Mouse (Mus musculus): ENCODE measurements around the gene Smad6.

DNA sequence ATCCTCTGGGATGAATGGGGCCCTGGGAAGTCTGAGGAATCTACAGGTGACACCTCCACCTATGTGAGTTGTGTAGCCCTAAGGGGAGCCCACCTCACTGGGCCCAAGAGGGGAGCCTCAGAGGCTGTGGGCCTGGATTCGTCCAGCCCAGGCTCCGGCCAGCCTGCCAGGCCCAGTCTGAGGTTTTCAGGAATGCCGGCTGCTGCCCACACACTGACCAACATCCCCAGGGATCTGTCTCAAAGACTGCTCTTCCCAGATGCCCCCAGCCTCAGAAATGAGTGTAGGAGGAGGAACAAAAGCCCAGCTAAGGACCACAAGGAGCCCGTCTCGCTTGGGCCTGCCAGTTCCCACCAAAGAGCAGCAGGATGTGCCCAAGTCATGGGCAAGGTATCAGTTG, 45.9 kb upstream of the Smad6 start:
- TF ChIP-seq EP300 (IDR thresholded peaks at IDR 0.05; ENCODE audit: insufficient read depth, low read depth, low read length) (no peak), CTCF (IDR thresholded peaks at IDR 0.05; ENCODE audit: low read depth, low read length) (no peak), POLR2A (IDR thresholded peaks at IDR 0.05; ENCODE audit: insufficient read depth, low read length) (no peak)
